ENCODE assay signal across 8 mouse cellular contexts in genomic region chr11:69846198-69846680, GRCm38 (mm10). TPM values are rescaled to one million over a fixed set of nuclear protein-coding genes. Genes with fewer than 3 reads are reported as not detected.
DNase-seq lines count a peak whose midpoint lies in the region; ATAC-seq lines count a peak whose summit lies in the region.

Plscr3 (plus strand) TSS chr11:69846376.

- ATAC-seq in hindbrain, embryonic 12.5 days (ENCODE audit: low FRiP score), result peak; percentile 88

- DNase-seq in Muller cell, postnatal 12 days (ENCODE audit: inconsistent ontology term), result peak; percentile 95
- DNase-seq in cerebellum, adult 9-11 months, result peak; percentile 93
- peak; percentile 83 to 87 for DNase-seq in frontal cortex, postnatal 10 days (ENCODE audit: low spot score in 2 of 2)
- DNase-seq in layer of hippocampus, postnatal 14 days (ENCODE audit: low spot score in 2 of 2), result peak; percentile 84 to 92
- peak; percentile 92 for DNase-seq in lung, postnatal 14 days
- peak; percentile 65 for DNase-seq in retina, adult 2 months (ENCODE audit: low read depth, low spot score)
- peak; percentile 94 to 96 for DNase-seq in thymus, postnatal 36 days

- peak within 1 kb of the TSS; percentile 86 for H3K9ac ChIP-seq in hindbrain, embryonic 12.5 days

- peak within 1 kb of the TSS; percentile 71 for H3K4me3 ChIP-seq in hindbrain, embryonic 12.5 days

- peak within 1 kb of the TSS; percentile 97 for H3K27ac ChIP-seq in hindbrain, embryonic 12.5 days

- H3K27me3 ChIP-seq in hindbrain, embryonic 12.5 days, result no peaks in the 10 kb centered on the region

- WGBS in hindbrain, embryonic 12.5 days, result under 1% methylated on average over 37 of the region's 38 CpGs

- no peaks in the 10 kb centered on the region for H3K9me3 ChIP-seq in hindbrain, embryonic 12.5 days (replicated peaks)

- H3K36me3 ChIP-seq in hindbrain, embryonic 12.5 days, result peaks cover 33% of the 10 kb centered on the region

- peak within 1 kb of the TSS; percentile 77 for H3K4me2 ChIP-seq in hindbrain, embryonic 12.5 days (replicated peaks)

- peaks cover 29% of the 10 kb centered on the region for H3K4me1 ChIP-seq in hindbrain, embryonic 12.5 days

RNA-seq across cellular contexts. Expression of gene Plscr3, which starts in this region (rescaled TPM):
- 74.9 and 87.3 TPM in 2 replicates for polyA plus RNA-seq in hindbrain, embryonic 12.5 days (2016; fragmentation: Nextera tagmentation; extraction: Ambion mirVana)
- total RNA-seq in layer of hippocampus, postnatal 14 days (2021), result 10 to 100 TPM; 22.0 to 23.3 TPM

Comparison
In these comparisons a context has a peak if more than half of its experiments do, and no peak if none do; other contexts are left out.
1. Peak in every context shown above with its lines: DNase-seq, ATAC-seq, H3K4me3 ChIP-seq and H3K27ac ChIP-seq.